Mouse (Mus musculus): ENCODE data around the gene Slc27a1.
A peak's percentile ranks its signal among the peaks of the same experiment; 100 is the strongest.

DNA sequence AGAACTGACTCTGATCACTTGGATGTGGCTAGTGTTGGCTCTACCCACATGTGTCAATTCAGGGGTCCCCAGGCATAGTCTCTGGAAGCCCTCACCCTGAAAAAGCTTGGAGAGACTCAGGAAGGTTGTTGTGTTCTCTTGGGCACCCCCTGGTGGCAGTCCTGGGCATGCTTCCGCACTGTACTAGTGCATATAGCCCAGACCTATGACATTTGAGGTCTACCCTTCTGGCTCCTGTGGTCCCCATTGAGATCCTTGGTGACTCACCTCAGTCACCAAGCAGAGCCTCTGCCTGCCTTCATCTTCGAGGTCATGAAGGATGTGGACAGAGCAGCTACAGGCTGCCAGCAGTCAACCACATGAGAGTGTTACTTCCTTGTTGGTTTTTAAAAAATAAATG is 18.2 kb downstream of the Slc27a1 start:
- TF ChIP-seq POLR2A (IDR thresholded peaks at IDR 0.05; ENCODE audit: low read depth, low read length), result no peak
- TF ChIP-seq CTCF (IDR thresholded peaks at IDR 0.05; ENCODE audit: borderline replicate concordance, insufficient read depth, low read length), result peak; percentile 47; the same call in 1 of the 2 replicates
